Mouse (Mus musculus) MEL (cell line): Measurements from ENCODE around the gene Rapgef2.

Source experiments
- CHD2 ChIP-seq: IDR thresholded peaks from 2 replicates; pipeline ENCODE4 v1.6.1; 2011; ENCODE audit warnings: low read length, improper control_type of control experiment
- CTCF ChIP-seq, 3 experiments: IDR thresholded peaks in 2 of 3; conservative IDR thresholded peaks in 1 of 3; 2 replicates each; pipeline ENCODE4 v1.5.1; 2011 to 2012; ENCODE audit warnings: low read length in 3 of 3, low read depth in 2 of 3, mild to moderate bottlenecking in 2 of 3, improper control_type of control experiment in 1 of 3, inconsistent platforms in 1 of 3, mixed read lengths in 1 of 3, moderate library complexity in 1 of 3; ENCODE audit not compliant: control insufficient read depth in 1 of 3, insufficient read depth in 1 of 3, poor library complexity in 1 of 3, severe bottlenecking in 1 of 3
- E2F4 ChIP-seq: IDR thresholded peaks from 2 replicates; pipeline ENCODE4 v1.6.1; 2011; ENCODE audit warnings: low read depth, low read length, improper control_type of control experiment, borderline replicate concordance
- EP300 ChIP-seq, 2 experiments: IDR thresholded peaks; 2 replicates each; pipeline ENCODE4 v1.6.1; 2011; ENCODE audit warnings: improper control_type of control experiment in 2 of 2, low read length in 2 of 2, low read depth in 1 of 2, mild to moderate bottlenecking in 1 of 2
- NELFE ChIP-seq: IDR thresholded peaks from 2 replicates; pipeline ENCODE4 v1.6.1; 2011; ENCODE audit warnings: low read depth, low read length, improper control_type of control experiment
- NRF1 ChIP-seq: IDR thresholded peaks from 2 replicates; pipeline ENCODE4 v1.6.1; 2014; ENCODE audit warnings: low read depth, mild to moderate bottlenecking, inconsistent platforms, low read length, improper control_type of control experiment, moderate library complexity; ENCODE audit not compliant: poor library complexity, insufficient read depth, severe bottlenecking
- POLR2A ChIP-seq, 2 experiments: IDR thresholded peaks; 2 replicates each; pipeline ENCODE4 v1.6.1; 2011 to 2012; ENCODE audit warnings: low read length in 2 of 2, mild to moderate bottlenecking in 2 of 2, control low read depth in 1 of 2, improper control_type of control experiment in 1 of 2, low read depth in 1 of 2, moderate library complexity in 1 of 2; ENCODE audit not compliant: control insufficient read depth in 1 of 2, insufficient read depth in 1 of 2, poor library complexity in 1 of 2
- SIN3A ChIP-seq: IDR thresholded peaks from 2 replicates; pipeline ENCODE4 v1.6.1; 2012; ENCODE audit warnings: low read length, improper control_type of control experiment, inconsistent platforms
- SMC3 ChIP-seq: IDR thresholded peaks from 2 replicates; pipeline ENCODE4 v1.6.1; 2011; ENCODE audit warnings: low read depth, low read length, improper control_type of control experiment
- TAL1 ChIP-seq: IDR thresholded peaks from 2 replicates; pipeline ENCODE4 v1.6.1; 2012; ENCODE audit warnings: mild to moderate bottlenecking, inconsistent platforms, low read length, moderate library complexity, mixed read lengths
- ZNF384 ChIP-seq: IDR thresholded peaks from 2 replicates; pipeline ENCODE4 v1.6.1; 2012; ENCODE audit warnings: low read depth, mild to moderate bottlenecking, inconsistent platforms, low read length, improper control_type of control experiment

- no peak for TF ChIP-seq CTCF (IDR thresholded peaks at IDR 0.05 in 2 of 3, conservative IDR thresholded peaks at IDR 0.05 in 1 of 3; ENCODE audit: control insufficient read depth in 1 of 3, insufficient read depth in 1 of 3, low read depth in 2 of 3, low read length in 3 of 3, poor library complexity in 1 of 3, severe bottlenecking in 1 of 3)
- TF ChIP-seq CHD2, result no peak
- no peak for TF ChIP-seq POLR2A (IDR thresholded peaks at IDR 0.05; ENCODE audit: control insufficient read depth in 1 of 2, insufficient read depth in 1 of 2, low read depth in 1 of 2, low read length in 2 of 2, poor library complexity in 1 of 2)
- no peak for TF ChIP-seq E2F4
- TF ChIP-seq TAL1, result no peak
- TF ChIP-seq NRF1, result no peak
- no peak for TF ChIP-seq NELFE
- TF ChIP-seq ZNF384, result no peak
- TF ChIP-seq SMC3, result no peak
- TF ChIP-seq EP300 (IDR thresholded peaks at IDR 0.05; ENCODE audit: low read depth in 1 of 2, low read length in 2 of 2), result no peak
- TF ChIP-seq SIN3A, result no peak
Observed at GRCm38 (mm10) chr3:79130991-79131390, 155.3 kb downstream of the Rapgef2 start.
